Mouse (Mus musculus): Measurements from ENCODE around the gene Opn3. TPM values are rescaled to one million over a fixed set of nuclear protein-coding genes. Genes with fewer than 3 reads are reported as not detected.

Opn3 gene
- polyA plus RNA-seq, 1 experiment from 2014 or later: 5.2 TPM

DNA sequence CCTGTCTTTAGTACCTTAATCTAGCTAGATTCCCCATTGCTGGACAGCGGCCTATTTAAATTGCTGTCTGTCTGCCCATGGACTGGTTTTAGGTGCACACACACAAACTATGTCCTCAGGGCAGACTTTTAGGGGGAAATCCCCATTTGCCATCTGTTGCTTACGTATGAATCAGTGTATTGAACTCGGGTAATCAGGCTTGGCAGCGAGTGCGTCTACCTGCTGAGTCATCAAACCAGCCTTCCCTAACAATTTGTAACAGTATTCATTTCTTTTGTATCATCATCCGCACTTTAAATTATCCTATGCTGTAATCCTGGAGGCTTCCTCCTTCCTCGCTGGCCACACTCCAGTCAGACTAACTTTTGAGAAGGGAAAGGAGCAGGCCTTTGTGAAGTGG, 22.5 kb downstream of the Opn3 start:
- H3K4me2 ChIP-seq (ENCODE audit: low read depth, low read length): no peak overlapping the region
- no peak overlapping the region for H3K27ac ChIP-seq (ENCODE audit: low read length)
- no peak for ATAC-seq (ENCODE audit: insufficient read depth, low FRiP score)
- H3K9me3 ChIP-seq (replicated peaks; ENCODE audit: control insufficient read depth, low read length): no peaks in the 10 kb centered on the region
- H3K9ac ChIP-seq (ENCODE audit: low read length): no peak overlapping the region
- H3K27me3 ChIP-seq (ENCODE audit: control insufficient read depth, insufficient read depth, low read length): no peaks in the 10 kb centered on the region
- H3K36me3 ChIP-seq (ENCODE audit: control insufficient read depth, insufficient read depth, low read length): no peaks in the 10 kb centered on the region
- H3K4me3 ChIP-seq (replicated peaks; ENCODE audit: low read length): no peak overlapping the region
- 71% methylated on average over 7 of the region's 7 CpGs for WGBS
- no peaks in the 10 kb centered on the region for H3K4me1 ChIP-seq (ENCODE audit: control insufficient read depth, insufficient read depth, low read length)

DNA sequence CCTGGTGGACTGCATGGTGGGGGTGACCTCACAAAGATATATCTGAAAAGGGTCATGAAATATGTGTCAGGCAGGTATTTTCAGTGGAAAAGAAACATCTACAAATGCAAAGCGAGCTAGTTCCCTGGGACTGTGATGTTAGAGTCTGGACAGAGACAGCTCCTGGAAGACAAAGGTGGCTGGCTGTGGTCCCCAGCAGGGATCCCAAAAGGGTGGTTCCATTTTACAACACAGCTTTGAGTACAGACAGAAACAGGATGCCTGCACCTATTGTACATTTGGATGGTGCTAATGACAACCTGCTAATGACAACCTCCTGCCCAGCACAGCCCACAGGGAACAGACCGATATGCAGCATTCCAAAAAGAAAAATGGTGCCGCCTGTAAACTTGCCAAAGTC, 23.1 kb downstream of the Opn3 start:
- Histone ChIP-seq H3K9ac (ENCODE audit: low read length) (no peak overlapping the region), H3K4me2 (ENCODE audit: low read depth, low read length) (no peak overlapping the region), H3K27me3 (ENCODE audit: control insufficient read depth, insufficient read depth, low read length) (no peaks in the 10 kb centered on the region), H3K9me3 (replicated peaks; ENCODE audit: control insufficient read depth, low read length) (no peaks in the 10 kb centered on the region), H3K4me3 (replicated peaks; ENCODE audit: low read length) (no peak overlapping the region), H3K27ac (ENCODE audit: low read length) (no peak overlapping the region), H3K4me1 (ENCODE audit: control insufficient read depth, insufficient read depth, low read length) (no peaks in the 10 kb centered on the region), H3K36me3 (ENCODE audit: control insufficient read depth, insufficient read depth, low read length) (no peaks in the 10 kb centered on the region)
- WGBS: 87% methylated on average over 3 of the region's 3 CpGs
- no peak for ATAC-seq (ENCODE audit: insufficient read depth, low FRiP score)

DNA sequence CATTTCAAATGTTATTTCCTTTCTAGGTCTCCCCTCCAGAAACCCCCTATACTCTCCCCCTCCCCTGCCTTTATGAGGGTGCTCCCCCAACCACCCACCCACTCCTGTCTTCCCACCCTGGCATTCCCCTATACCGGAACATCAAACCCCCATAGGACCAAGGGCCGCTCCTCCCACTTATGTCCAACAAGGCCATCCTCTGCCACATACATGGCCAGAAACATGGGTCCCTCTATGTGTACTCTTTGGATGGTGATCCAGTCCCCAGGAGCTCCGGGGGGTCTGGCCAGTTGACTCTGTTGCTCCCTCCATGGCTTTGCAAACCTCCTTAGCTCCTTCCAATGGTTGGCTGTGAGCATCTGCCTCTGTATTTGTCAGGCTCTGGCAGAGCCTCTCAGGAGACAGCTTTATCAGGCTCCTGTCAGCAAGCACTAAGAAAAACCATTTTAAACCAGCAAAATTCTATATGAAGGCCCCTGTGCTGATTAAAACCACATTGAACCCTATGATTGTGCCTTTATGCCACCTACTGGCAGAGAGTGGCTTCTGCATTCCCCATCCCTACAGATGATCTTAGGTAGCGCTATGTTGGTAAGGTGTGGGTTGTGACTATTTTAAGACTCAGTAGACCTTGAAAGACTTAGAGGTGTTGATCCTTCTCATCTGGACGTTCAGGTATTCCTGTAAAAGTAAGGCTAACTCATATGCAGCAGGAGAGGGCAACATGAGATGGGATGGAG, 23.7 kb downstream of the Opn3 start:
- no peak for ATAC-seq (ENCODE audit: insufficient read depth, low FRiP score)
- Histone ChIP-seq H3K9ac (ENCODE audit: low read length) (no peak overlapping the region), H3K4me1 (ENCODE audit: control insufficient read depth, insufficient read depth, low read length) (no peaks in the 10 kb centered on the region), H3K36me3 (ENCODE audit: control insufficient read depth, insufficient read depth, low read length) (no peaks in the 10 kb centered on the region), H3K27me3 (ENCODE audit: control insufficient read depth, insufficient read depth, low read length) (no peaks in the 10 kb centered on the region), H3K4me3 (replicated peaks; ENCODE audit: low read length) (no peak overlapping the region), H3K4me2 (ENCODE audit: low read depth, low read length) (no peak overlapping the region), H3K27ac (ENCODE audit: low read length) (no peak overlapping the region), H3K9me3 (replicated peaks; ENCODE audit: control insufficient read depth, low read length) (no peaks in the 10 kb centered on the region)
- 75% methylated on average over 5 of the region's 5 CpGs for WGBS

DNA sequence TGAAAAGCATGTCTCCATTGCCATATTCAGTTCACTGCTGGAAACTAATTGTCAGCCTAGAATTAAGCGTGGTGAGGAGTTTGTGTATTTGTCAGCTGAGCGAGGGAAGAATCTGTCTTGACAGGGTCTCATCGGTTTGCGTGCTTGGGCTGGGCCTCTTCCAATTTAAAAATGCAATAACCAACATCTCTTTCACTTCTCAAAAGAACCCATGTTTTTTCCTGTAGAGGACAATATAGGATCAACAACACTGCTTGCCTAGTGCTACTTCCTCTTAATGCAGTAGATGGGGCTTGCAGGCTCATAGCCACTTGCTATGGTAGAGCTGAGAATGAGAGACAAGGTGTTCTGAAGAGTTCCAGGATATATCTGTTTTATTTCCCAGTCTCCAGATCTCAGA, 32.7 kb downstream of the Opn3 start:
- Histone ChIP-seq H3K4me2 (ENCODE audit: low read depth, low read length) (no peak overlapping the region), H3K27ac (ENCODE audit: low read length) (no peak overlapping the region), H3K4me1 (ENCODE audit: control insufficient read depth, insufficient read depth, low read length) (no peaks in the 10 kb centered on the region), H3K27me3 (ENCODE audit: control insufficient read depth, insufficient read depth, low read length) (no peaks in the 10 kb centered on the region), H3K9ac (ENCODE audit: low read length) (no peak overlapping the region), H3K36me3 (ENCODE audit: control insufficient read depth, insufficient read depth, low read length) (no peaks in the 10 kb centered on the region), H3K4me3 (replicated peaks; ENCODE audit: low read length) (no peak overlapping the region), H3K9me3 (replicated peaks; ENCODE audit: control insufficient read depth, low read length) (no peaks in the 10 kb centered on the region)
- ATAC-seq (ENCODE audit: insufficient read depth, low FRiP score): no peak
- WGBS: 85% methylated on average over 4 of the region's 4 CpGs

DNA sequence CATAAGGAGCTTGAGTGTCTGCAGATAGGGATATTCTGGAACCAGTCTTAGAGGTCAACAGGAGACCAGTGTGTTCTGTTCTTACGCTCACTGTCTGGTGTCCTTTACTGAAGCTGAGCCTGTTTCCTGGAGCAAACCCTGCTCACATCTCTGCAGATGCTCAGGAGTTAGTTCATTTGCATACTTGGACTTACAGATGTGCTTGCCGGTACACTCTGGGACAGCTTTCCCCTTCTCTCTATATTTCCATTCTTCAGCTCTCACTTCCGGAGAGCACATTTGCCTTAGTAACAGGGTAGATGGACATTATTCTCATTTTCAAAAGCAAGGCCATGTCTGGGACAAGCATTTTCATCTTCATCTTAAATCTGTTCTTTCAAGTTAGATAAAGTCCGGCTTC, 44.0 kb downstream of the Opn3 start:
- H3K9ac ChIP-seq (ENCODE audit: low read length): no peak overlapping the region
- no peaks in the 10 kb centered on the region for H3K36me3 ChIP-seq (ENCODE audit: control insufficient read depth, insufficient read depth, low read length)
- H3K4me3 ChIP-seq (replicated peaks; ENCODE audit: low read length): no peak overlapping the region
- no peaks in the 10 kb centered on the region for H3K4me1 ChIP-seq (ENCODE audit: control insufficient read depth, insufficient read depth, low read length)
- H3K9me3 ChIP-seq (replicated peaks; ENCODE audit: control insufficient read depth, low read length): no peaks in the 10 kb centered on the region
- no peak overlapping the region for H3K4me2 ChIP-seq (ENCODE audit: low read depth, low read length)
- ATAC-seq (ENCODE audit: insufficient read depth, low FRiP score): no peak
- H3K27ac ChIP-seq (ENCODE audit: low read length): no peak overlapping the region
- 90% methylated on average over 4 of the region's 4 CpGs for WGBS
- no peaks in the 10 kb centered on the region for H3K27me3 ChIP-seq (ENCODE audit: control insufficient read depth, insufficient read depth, low read length)

DNA sequence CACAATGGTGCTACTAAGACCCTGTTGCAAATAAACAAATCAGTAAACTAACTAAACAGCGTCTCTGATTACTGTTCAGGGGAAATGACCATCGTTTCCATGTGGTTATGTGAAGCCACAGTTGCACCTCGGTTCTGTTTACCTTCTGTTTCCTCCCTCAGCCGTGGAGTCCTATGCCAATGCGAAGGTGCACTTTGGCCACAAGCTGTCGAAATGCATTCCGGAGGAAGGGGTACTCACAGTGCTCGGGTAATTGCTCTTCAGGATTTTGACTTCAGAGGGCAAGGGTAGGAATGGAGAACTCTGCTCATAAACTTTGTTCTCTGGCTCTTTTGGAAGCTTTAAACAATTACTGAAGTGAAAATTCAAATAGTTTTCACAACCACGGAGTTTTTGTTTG, 45.6 kb downstream of the Opn3 start:
- Histone ChIP-seq H3K27me3 (ENCODE audit: control insufficient read depth, insufficient read depth, low read length) (no peaks in the 10 kb centered on the region), H3K9ac (ENCODE audit: low read length) (no peak overlapping the region), H3K27ac (ENCODE audit: low read length) (no peak overlapping the region), H3K4me3 (replicated peaks; ENCODE audit: low read length) (no peak overlapping the region), H3K4me1 (ENCODE audit: control insufficient read depth, insufficient read depth, low read length) (no peaks in the 10 kb centered on the region), H3K4me2 (ENCODE audit: low read depth, low read length) (no peak overlapping the region), H3K36me3 (ENCODE audit: control insufficient read depth, insufficient read depth, low read length) (no peaks in the 10 kb centered on the region), H3K9me3 (replicated peaks; ENCODE audit: control insufficient read depth, low read length) (no peaks in the 10 kb centered on the region)
- 49% methylated on average over 9 of the region's 9 CpGs for WGBS
- ATAC-seq (ENCODE audit: insufficient read depth, low FRiP score): no peak

DNA sequence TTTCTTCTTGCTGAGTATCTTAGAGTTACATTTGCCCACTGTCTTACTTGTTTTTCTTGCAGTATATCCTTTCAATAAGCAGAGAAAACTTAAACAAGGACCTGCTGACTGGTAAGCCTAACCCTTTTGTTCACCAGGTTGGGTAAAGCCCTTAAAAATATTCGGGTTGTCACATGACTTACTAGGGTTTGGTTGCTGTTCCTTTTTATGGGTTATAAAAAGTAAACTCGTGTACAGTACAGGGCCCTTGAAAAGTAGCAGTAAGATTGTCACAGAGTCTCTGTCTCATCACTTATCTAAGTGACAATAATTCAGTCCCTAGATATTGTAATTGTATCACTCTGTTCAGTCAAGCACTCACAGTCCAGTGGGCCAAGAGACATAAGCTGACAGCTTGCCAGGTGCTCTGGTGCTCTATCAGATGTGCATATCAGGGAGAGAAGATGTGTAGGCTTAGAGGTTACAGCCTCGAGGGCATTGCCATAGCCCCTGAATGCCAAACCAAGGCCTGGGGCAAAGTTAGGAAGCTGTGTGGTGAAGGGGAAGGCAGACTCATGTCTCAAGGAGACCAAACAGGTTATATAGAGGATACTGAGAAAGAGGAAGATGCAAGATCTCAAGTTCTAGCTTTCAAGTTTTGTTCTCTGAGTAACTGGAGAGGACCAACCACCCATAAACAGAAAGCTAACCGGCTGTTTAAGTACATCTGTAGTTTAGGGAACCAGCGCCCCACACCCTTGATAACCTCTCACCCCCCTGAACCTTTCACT, 48.9 kb downstream of the Opn3 start:
- H3K27me3 ChIP-seq (ENCODE audit: control insufficient read depth, insufficient read depth, low read length): no peaks in the 10 kb centered on the region
- no peak overlapping the region for H3K27ac ChIP-seq (ENCODE audit: low read length)
- no peak overlapping the region for H3K4me3 ChIP-seq (replicated peaks; ENCODE audit: low read length)
- 62% methylated on average over 5 of the region's 5 CpGs for WGBS
- no peaks in the 10 kb centered on the region for H3K9me3 ChIP-seq (replicated peaks; ENCODE audit: control insufficient read depth, low read length)
- ATAC-seq (ENCODE audit: insufficient read depth, low FRiP score): no peak
- no peak overlapping the region for H3K9ac ChIP-seq (ENCODE audit: low read length)
- no peak overlapping the region for H3K4me2 ChIP-seq (ENCODE audit: low read depth, low read length)
- no peaks in the 10 kb centered on the region for H3K36me3 ChIP-seq (ENCODE audit: control insufficient read depth, insufficient read depth, low read length)
- no peaks in the 10 kb centered on the region for H3K4me1 ChIP-seq (ENCODE audit: control insufficient read depth, insufficient read depth, low read length)

DNA sequence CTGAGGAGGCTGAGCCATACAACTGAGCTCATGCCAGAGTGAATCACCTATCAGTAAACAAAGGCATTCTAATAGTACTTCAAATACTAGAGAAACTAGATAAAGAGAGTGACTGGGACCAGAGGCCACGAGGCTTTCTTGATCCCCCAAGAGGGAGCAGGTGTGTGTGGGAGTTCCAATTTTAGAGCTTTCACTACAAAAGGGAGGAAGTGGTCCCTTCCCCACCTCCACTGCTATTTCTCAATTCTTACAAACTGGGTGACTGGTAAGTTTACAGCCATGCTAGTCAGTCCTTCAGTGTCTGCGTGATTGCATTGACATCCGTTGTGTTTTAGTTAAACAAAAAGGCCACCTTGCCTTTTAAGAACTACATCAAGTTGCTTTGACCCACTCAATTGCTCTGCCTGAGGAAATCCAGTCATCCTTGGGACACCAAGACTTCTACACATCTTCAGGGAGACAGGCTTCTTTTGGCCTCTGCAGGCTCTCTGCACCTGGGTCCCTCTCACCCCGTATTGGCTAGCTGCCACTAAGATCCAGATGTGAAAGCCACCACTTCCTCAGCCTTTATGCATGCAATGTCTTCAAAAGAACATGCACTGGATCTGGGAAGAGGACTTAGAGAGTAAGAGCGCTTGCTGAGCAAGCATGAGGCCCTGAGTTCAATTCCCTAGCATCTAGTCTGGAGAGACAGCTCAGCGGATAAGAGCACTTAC, 52.0 kb downstream of the Opn3 start:
- ATAC-seq (ENCODE audit: insufficient read depth, low FRiP score): no peak
- no peaks in the 10 kb centered on the region for H3K36me3 ChIP-seq (ENCODE audit: control insufficient read depth, insufficient read depth, low read length)
- no peak overlapping the region for H3K9ac ChIP-seq (ENCODE audit: low read length)
- no peaks in the 10 kb centered on the region for H3K9me3 ChIP-seq (replicated peaks; ENCODE audit: control insufficient read depth, low read length)
- H3K4me1 ChIP-seq (ENCODE audit: control insufficient read depth, insufficient read depth, low read length): no peaks in the 10 kb centered on the region
- no peak overlapping the region for H3K27ac ChIP-seq (ENCODE audit: low read length)
- H3K27me3 ChIP-seq (ENCODE audit: control insufficient read depth, insufficient read depth, low read length): no peaks in the 10 kb centered on the region
- H3K4me2 ChIP-seq (ENCODE audit: low read depth, low read length): no peak overlapping the region
- 71% methylated on average over 6 of the region's 6 CpGs for WGBS
- H3K4me3 ChIP-seq (replicated peaks; ENCODE audit: low read length): no peak overlapping the region

DNA sequence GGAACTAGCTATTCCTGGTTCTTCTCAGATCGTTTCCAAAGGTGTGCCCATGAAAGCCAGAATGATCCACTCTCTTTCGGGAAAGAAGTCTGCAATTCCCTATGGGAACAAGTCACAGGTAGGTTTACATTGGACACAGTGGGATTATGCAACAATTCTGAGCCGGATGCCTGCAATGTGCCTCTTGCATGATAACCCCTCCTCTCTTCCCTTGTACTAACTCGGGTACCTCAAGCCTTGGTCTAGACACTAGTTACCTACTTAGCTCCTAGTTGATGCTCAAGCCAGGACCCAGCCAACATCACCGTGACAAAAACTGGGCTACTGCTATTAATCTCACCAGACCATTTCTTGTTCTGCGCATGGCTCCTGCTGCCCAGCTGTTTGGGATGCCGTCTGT, 53.5 kb downstream of the Opn3 start:
- H3K36me3 ChIP-seq (ENCODE audit: control insufficient read depth, insufficient read depth, low read length): no peaks in the 10 kb centered on the region
- H3K4me1 ChIP-seq (ENCODE audit: control insufficient read depth, insufficient read depth, low read length): no peaks in the 10 kb centered on the region
- no peak overlapping the region for H3K4me3 ChIP-seq (replicated peaks; ENCODE audit: low read length)
- H3K27ac ChIP-seq (ENCODE audit: low read length): no peak overlapping the region
- WGBS: 83% methylated on average over 7 of the region's 7 CpGs
- ATAC-seq (ENCODE audit: insufficient read depth, low FRiP score): no peak
- H3K4me2 ChIP-seq (ENCODE audit: low read depth, low read length): no peak overlapping the region
- H3K27me3 ChIP-seq (ENCODE audit: control insufficient read depth, insufficient read depth, low read length): no peaks in the 10 kb centered on the region
- no peak overlapping the region for H3K9ac ChIP-seq (ENCODE audit: low read length)
- no peaks in the 10 kb centered on the region for H3K9me3 ChIP-seq (replicated peaks; ENCODE audit: control insufficient read depth, low read length)
